Mouse (Mus musculus) heart, postnatal 0 days (tissue): ENCODE results near the gene Kctd21.

Source experiments
- CTCF ChIP-seq: IDR thresholded peaks from 2 replicates; pipeline ENCODE4 v1.5.1; 2016; ENCODE audit warnings: antibody characterized with exemption, control low read depth, low read depth
- EP300 ChIP-seq: IDR thresholded peaks from 2 replicates; pipeline ENCODE4 v1.6.1; 2016; ENCODE audit warnings: antibody characterized with exemption, low read depth

- TF ChIP-seq CTCF (no peak), EP300 (no peak)
These were observed 12.5 kb downstream of the Kctd21 start for GRCm38 (mm10) chr7:97344655-97345054.
